Mouse (Mus musculus) CD4-positive helper T cell, adult 2 months (primary cell): Measurements from ENCODE around the gene Cd247.

Experiments used
- DNase-seq: peaks from one replicate; pipeline ENCODE4 v3.0.0-alpha.2; 2012; ENCODE audit warnings: low read depth, missing footprints, low spot score

Gene Cd247

DNA sequence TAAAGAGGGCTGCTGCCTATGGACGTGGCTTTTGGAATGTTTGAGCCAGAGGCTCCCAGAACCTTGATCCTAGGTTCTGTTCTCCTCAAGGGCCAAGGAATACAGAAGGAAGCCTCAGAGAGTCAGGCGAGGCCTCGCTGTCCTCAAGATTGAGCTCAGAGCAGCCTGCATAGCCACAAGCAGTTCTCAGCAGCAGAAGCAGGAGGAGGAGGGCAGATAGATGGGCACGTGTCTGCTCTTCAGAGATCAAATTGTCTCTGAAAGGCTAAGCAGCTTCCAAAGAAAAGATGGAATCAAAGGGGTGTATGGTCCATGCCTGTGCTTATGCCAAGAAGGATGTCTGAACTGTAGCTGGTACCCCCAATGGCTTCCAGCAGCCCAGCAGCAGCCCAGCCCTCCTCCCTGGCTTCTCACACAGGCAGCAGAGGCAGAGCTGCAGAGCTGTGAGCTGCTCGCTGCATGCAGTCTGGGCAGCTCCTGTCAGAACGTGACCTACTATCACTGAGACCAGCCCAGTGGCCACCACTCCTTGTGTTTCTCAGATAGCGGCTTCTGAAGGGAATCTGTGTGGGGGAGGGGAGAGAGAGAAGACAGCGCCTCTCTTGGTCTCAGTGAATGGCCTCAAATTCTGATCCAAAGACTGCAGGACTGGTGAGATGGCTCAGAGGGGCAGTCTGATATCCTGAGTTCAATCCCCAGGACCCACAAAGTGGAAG, 29.8 kb downstream of the Cd247 start:
- no peak for DNase-seq

DNA sequence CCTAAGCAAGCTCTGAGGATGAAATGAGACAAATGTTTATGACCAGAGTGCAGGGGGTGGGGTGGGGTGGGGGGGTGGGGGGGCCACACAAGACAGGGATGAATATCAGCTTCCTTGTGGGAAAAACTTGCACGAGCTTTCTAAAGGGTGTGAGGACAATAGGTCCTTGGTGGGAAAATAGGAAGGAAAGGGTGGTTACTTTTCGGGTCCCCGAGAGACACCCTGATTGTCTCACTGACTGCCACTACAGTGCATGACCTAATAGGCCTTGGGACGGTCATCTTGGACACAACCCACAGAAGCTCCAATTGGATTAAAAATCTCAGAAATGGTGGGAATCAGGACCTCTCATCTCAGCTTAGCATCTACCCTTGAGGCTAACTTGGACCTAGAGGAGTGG, 30.7 kb downstream of the Cd247 start:
- no peak for DNase-seq

DNA sequence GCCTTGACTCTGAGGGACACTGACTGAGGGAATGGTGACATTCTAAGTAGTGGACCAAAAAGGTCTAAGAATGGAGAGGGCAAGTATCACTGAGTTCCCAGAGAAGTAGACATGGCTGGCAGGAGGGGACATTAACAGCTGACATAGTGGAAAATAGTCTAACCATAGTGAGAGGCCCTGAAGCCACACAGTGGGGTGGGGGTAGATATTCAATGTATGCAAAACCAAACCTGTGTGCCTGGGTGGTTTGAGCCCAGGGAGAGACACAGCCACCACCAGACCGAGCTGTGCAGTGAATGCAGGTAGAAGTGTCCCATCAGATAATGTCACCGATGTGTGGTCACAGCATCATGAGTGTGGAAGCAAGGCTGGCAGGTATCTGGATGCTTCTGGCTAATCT, 33.5 kb downstream of the Cd247 start:
- peak; percentile 62 for DNase-seq

DNA sequence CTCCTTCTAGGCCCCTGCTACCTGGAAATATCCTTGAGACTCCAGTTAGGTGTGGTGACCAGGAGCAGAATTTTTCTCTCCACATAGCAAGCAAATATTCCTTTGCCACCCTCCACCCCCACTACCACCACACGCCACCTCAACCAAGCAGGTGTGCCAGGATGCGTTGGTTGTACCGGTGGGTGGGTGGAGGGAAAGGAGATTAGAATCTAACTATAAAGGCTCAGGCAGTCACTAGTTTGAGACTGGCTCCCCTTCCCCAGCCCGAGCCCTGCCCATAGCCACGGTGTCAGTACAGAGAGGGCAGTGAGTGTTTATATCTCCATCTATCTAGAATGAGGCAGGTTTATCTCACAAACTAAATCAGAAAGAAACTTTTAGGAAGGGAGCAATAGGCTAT, 39.7 kb downstream of the Cd247 start:
- DNase-seq: peak; percentile 56

DNA sequence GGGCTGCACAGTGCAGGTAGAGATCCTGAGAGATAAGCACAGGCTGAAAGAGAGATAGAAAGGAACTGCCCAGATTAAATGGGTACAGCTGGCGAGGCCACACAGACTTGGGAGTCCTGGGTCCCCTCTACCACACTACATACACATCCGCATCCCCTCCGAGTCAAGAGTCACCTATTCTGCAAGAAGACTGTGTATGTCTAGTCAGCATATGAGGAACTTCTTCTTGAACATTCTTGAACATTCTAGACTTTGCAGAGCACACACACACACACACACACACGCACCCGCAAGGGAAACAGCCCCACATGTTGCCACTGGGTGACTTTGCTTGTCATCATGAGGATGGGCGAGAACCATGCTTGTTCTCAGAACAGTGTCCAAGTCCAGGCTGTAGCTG, 40.1 kb downstream of the Cd247 start:
- DNase-seq: peak; percentile 68

DNA sequence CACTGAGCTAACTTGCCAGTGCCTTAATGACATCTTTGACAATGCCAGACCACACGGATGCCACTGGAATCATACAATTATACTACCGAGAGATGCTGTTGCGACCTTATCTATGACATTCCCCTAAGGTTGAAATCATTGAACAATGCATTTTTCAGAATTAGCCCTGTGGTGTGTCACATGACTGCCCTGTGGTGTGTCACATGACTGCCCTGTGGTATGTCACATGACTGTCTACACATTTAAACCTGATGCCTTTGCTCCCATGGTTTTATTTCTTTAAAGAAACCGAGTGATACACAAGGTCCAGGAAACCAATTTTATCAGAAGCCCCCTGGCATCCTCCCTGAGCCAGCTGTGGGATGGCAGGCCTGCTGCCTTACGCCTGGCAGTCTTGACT, 41.4 kb downstream of the Cd247 start:
- DNase-seq: no peak

DNA sequence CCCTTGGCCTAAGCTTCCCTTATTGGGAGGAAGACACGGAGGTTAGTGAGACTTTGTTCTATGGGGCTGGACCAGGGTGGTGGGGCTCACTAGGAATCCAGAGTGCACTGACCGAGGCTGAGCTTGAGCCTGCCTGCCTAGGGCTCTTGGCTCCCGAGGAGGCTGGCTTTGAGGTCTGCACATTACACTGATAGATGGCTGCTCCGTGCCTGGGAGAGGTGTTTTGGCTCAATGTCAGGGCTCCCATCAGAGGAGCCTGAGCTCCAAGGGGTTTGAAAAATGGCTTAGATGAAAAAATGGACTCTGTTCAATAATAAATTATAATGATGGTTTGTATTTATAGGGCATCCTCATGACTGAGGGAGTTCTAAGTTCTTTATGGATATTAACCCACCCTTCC, 44.8 kb downstream of the Cd247 start:
- DNase-seq: no peak

DNA sequence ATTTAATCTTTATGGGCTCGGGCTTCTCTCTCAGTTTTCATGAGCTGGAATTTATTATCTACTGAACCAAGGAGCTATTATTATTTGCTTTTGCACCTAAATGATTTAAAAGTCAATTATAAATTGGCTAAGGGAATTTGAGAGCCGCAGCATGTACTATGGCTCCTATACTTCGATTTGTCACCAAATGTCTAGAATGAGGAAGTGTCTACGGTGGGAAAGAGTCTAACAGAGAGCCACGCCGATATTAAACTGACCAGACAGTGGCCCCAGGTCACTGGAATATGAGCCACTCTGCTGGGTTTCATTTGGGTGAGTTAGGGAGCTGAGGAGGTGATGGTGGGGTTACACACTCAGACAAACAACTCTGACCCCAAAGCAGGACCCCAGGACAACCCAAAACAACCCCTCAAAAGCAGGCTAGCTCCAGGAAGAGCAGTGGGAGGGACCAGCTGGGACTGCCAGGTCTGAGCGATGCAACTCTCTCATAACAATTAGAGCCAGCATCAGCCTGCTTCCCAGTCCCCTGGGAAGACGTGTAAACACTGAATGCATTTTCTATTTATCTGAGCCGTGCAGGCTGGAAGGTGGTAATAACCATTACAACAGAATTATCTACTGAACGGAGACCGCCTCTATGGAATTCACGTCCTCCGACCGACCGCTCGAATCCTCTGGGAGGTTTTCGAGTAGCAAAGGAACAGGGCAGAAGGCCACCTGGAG, 45.6 kb downstream of the Cd247 start:
- no peak for DNase-seq

DNA sequence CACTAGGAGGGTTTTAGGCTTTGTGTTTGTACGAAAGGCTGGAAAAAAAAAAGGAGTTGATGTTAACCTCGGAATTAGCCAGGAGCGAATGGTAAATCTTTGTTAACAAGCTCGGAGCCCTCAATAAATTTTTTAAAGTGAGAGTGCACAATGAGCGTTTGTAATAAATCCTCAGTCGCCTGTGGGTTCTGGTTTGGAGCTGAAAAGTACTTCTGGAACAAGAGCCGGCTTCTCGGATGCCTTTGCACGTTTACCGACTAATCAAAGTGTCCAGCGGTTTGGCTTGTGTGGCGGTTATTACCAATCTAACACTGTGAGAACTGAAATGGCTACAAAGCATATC, 46.1 kb downstream of the Cd247 start:
- no peak for DNase-seq

DNA sequence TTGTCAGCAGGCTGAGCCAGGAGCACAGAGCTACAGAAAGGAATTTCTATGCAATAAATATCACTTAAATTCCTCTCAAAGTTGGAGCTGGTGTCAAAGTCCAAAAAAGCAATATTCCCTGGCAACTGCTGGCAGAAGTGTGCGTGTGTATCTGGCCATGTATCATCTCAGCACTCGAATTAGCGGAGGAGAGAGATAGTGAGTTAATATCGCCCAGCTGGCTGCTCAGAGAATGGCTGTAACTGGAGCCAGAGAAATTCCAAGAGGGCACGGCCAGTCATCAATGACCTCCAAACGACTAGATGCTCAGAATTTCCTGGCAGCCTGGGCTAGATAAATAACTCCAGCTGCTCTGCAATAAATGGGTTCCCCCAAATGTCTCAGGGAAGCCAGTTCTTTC, 48.0 kb downstream of the Cd247 start:
- DNase-seq: no peak

DNA sequence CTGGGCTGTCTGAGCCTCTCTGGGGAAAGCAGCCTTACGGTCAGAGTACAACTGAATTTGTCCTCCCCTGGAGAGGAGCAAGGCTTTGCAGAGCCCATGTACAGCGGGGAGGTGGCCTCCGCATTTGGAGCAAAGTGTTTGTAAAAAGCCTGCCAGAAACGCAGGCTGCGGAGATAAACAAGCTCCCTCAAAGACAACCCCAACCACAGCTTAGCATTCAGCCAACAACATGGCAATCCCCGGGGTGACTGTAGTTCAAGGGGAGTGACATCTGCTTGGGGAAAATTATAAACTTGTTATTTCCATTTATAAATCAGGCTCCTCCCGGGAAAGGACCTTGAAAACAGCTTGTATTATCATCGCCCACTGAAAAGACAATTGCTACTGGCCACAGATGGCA, 49.1 kb downstream of the Cd247 start:
- peak; percentile 81 for DNase-seq

DNA sequence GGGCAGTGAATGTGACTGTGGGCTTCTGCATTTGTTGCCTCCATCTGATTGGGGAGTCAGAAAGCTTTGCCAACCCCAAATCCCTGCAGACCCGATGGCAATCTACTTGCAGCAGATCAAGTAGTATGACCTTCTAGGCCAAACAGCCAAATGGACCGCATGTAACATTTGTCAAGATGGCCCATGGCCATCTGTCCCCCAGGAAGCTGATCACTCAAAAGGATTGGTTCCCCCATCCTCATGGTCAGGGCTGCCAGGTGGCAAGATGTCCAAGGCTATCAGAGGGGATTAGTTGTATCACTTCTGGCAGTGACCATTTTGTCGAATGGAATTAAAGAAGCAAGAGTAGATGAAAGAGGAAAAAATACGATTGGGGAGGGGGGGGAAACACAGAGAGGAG, 50.7 kb downstream of the Cd247 start:
- no peak for DNase-seq

DNA sequence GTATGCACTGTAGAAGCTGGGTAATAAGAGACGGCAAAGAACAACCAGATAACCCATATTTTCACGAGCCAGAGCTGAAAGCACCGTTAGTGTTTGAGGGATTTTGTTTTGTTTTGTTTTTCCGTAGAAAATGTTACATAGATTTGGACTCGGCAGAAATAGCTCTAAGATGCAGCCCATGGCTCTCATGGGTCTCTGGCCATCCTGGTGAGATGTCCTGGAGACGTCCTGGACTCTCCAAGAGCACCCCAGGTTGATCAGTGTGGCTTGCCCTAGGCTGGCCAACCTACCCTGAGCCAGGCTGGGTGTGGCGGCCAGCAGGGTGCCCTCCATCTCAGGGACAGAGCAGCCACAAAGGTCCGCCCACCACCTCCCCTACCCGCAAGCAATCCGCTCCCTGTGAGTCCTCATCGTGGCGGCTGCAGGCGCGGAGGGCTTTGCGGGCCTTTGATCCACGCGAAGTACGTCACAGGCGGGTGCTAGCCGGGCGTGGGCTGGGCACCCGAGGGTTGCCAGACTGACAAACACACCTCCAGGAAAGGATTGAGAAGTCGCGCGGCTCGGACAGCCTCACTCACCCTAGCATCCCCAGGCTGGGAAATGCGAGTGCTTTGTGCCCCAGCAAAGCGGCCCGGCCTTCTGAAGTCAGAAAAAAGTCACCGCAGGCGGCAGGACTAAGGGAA, 52.2 kb downstream of the Cd247 start:
- DNase-seq: peak; percentile 81

DNA sequence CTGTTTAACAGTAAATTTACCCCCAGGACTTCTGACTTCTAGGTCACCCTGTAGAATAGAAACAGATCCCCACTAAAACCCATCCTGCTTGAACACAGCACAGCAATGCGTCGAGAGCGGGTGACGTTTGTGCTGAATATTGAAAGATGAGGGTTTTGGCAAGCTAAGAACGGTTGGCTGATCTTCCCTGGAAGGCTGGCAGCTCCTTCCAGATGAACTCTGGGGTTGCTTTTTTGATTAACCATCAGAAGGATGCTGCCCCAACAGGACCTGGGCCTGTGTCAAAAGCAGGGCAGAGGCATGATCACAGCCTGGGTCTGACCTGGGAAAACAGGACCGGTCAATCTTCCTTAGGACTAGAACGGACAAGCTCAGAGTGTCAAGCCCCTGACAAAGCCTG, 53.7 kb downstream of the Cd247 start:
- no peak for DNase-seq

DNA sequence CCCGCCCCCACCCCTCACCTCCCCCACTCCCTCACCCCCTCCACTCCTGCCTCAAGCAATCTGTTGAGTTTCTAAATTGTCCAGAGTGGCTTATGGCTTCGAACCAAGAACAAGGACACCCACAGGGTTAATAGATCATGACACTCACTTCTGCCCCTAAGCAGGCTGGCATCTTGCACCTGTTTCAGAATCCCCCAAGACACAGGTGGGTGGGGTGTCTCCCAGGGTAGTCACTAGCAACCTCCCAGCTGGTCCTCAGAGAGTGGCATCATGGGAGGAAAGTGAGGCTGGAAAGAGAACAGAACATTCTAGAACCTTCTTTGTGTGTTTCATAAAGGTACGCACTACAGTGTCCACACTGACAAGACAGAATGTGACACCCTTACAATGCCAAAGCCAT, 55.1 kb downstream of the Cd247 start:
- DNase-seq: peak; percentile 69

DNA sequence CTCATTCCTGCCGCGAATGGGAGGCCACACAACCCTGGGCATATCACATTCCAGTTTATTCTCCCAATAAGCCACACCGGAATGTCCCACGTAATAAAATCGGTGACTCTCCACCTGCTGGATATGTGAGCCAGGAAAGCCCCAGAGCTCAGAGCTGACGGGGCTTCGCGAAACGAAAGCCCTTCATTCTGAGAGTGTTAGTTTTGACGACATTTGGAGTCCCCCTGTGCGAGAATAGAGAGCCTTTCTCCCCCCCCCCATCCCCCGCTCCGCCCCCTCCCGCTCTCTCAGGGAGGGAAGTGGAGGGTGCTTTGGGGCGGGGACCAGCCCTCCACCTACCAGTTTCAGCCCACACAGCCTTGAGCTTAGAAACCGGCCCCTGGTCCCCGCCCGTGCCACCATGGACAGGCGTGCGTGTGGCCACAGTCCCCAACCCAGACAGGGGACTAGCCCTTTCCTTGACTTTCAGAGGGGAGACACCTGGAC, 56.0 kb downstream of the Cd247 start:
- peak; percentile 86 for DNase-seq

DNA sequence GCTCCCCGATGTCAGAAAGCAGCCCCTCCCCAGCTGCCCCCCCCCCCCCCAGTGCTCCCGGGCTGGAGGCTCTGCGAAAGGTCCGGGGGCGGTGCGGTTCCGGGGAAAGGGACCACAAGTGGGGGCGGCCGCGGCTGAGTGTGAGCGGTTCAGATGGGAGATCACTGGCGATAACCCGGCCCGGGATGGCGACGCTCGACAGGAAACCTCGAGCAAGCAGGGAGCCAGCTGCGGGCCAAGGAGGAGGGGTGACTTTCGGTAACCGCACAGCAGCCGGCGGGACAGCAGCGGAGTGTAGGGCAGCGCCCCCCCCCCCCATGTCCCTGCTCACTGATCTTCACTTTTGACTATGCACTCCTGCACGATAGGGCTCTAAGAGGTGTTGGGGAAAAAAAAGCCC, 56.5 kb downstream of the Cd247 start:
- DNase-seq: peak; percentile 90

DNA sequence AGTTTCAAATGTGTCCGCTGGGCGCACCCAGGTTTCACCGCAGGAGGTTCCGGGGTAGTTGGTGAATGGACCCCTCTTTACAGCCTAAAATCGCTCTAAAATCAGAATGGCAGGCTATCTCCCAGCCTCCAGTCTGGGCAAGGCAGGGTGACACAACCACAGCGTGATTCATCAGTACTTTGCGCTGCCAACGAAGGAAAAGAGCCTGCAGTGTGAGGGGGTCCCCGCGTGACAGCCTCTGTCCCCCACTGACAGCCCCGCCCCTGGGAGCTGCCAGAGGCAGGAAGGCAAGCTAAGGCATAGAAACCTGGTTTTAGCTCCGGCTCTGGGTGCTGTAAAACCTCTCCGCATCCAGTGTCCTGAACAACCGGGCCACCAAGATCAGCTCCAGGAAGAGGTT, 56.9 kb downstream of the Cd247 start:
- peak; percentile 77 for DNase-seq

DNA sequence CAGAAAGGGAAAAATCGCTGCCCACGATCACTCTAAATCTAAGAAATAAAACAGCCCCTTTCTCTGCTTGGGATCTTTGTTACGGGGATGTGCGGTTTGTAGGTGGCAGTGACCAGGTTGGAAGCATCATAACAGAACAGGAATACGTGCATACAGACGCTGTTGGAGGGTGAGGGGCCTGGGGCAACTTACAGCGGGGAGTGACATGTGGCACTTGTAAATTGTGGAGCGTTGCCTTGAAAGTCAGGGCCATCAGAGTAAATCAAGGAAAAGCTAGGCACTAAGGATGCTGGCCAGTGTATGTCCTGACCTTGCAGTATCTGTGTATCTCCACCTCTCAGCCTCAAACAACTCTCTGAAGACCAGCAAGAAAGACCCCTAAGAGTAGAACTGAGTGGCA, 59.9 kb downstream of the Cd247 start:
- peak; percentile 50 for DNase-seq

DNA sequence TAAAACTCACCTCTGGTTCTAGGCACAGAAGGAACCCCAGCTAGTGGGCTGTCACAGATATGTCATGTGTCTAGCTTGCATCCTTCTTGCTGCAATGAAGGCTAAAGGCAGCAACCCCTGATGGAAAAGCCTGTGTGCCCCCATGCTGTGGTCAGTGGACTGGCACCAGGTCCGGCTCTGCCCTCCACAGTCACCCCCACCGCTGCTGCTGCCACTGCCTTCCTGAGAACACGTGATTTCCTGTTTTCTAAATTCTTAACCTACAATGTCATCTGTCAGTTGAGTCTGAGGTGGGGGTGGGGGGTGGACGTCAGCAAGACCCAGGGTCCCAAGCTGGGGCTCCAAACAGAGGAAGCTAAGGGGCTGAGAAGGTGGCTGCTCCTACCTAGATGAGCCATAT, 60.4 kb downstream of the Cd247 start:
- DNase-seq: peak; percentile 72

DNA sequence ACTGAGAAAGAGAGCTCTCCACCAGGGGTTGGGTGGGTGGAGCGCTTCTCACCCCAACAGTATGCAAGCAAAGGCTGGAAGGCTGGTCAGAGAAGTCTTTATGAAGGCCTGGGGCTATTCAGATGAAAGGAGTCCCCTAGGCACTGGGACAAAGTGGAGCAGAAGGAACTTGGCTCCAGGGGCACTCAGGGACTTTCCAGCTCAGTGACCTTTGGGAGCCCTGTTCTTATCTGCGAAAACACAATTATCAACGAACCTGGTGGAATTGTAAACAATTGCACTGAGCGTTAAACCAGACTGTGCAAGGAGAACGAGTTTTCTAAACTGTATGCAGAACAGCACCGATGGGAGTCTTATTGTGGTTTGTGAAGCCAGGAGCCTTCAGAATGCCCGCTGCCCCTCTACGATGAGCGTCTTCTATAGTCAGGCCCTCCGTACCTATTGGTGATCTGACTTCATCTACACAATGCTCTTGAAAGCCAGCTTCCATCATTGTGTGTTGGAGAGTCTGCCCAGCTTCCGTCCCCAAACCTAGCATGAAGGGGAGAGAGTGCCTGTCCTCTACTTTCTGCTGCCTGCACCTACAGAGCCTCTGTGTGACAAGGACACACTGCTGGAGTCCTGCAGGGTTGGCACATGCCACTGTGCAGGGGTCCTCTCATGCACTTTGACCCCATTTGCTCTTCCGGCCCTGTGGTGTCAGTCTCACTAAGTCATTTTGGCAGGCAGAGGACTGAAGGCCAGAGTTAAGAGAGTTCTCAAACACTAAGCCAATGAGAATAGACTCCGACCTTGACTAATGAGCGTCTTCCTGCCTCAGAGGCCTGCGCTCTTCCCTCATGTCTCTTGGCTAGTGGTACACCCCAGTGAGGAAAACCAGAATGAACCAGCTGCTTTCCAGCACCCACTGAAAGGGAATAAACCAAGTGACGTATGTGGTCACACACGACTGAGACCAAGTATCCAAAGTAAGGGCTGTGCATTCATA, 61.3 kb downstream of the Cd247 start:
- DNase-seq: no peak

DNA sequence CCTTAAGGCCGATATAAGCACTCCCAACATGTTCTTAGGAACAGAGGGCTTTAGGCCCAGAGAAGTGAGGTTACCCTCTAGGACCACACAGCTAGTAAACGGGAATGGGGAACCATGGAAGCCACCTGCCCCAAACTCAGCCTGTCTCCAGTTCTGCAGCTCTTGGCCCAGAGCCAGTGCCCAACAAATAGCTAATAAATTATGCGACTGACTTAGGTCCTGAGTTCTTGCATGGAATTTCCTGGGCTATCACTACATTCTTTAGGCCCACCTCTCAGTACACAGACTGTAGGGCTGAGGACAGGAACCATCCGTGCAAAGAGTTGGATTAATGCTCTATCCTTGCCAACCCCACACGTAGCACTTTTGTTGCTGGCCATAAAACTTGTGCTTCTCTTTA, 63.6 kb downstream of the Cd247 start:
- no peak for DNase-seq
